Mouse (Mus musculus) ES-Bruce4 (cell line): ENCODE measurements around the gene Lrr1.

Experiments
- CTCF ChIP-seq: IDR thresholded peaks from one replicate; pipeline ENCODE4 v1.8.1; 2011; ENCODE audit warnings: low read depth, low read length
- EP300 ChIP-seq: IDR thresholded peaks from 2 replicates; pipeline ENCODE4 v1.6.1; 2011; ENCODE audit warnings: low read depth, low read length; ENCODE audit not compliant: insufficient read depth
- POLR2A ChIP-seq: IDR thresholded peaks from one replicate; pipeline ENCODE4 v1.8.1; 2011; ENCODE audit warnings: low read length; ENCODE audit not compliant: insufficient read depth

DNA sequence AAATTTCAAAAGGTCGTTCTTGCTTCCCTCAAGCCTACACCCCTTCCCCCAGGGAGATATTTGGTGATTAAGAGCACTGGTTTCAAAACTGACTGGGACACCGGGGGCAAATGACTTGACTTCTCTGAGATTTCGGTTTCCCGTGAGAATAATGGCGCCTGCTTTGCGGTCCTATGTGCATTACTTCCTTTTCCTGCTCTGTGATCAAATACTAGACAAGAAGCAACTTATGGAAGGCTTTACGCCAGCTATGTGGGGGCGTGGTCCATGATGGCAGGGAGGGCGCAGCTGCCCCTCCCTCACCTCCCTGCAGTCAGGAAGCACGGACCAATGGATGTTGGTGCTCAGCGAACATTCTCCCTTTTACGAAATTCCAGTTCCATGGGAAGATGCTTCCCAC is 38.1 kb upstream of the Lrr1 start:
- TF ChIP-seq POLR2A (no peak), EP300 (no peak), CTCF (no peak)
